Mouse (Mus musculus) cerebellum, adult 9-11 months (tissue): ENCODE data around the gene Uncx.
A peak's percentile ranks its signal among the peaks of the same experiment; 100 is the strongest.
"Not testable (repeated sequence)": the region's sequence is repeated elsewhere in the genome, so short reads cannot be mapped to it uniquely, and the experiment has no call there.

Experiments
- DNase-seq: peaks from one replicate; pipeline ENCODE4 v3.0.0; 2022

Gene Uncx

DNA sequence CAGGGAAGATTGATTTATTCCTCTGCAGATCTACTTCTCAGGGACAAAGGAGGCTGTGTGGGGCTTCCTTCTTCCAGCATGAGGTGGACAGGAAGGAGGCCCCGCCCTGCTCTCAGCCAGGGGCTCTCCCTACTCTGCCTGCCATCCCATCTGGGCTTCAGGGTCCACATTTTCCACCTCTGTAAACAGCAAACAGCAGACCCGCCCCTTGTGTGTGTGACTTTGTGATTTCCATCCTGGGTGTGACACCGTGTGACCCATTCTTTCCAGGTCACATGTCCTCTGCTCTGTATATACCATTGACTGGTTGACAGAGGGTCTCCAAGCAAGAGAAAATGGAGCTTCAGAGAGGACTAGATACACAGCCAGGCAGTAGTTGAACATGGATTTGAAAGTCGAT lies 22.2 kb downstream of the Uncx start:
- DNase-seq: no peak

DNA sequence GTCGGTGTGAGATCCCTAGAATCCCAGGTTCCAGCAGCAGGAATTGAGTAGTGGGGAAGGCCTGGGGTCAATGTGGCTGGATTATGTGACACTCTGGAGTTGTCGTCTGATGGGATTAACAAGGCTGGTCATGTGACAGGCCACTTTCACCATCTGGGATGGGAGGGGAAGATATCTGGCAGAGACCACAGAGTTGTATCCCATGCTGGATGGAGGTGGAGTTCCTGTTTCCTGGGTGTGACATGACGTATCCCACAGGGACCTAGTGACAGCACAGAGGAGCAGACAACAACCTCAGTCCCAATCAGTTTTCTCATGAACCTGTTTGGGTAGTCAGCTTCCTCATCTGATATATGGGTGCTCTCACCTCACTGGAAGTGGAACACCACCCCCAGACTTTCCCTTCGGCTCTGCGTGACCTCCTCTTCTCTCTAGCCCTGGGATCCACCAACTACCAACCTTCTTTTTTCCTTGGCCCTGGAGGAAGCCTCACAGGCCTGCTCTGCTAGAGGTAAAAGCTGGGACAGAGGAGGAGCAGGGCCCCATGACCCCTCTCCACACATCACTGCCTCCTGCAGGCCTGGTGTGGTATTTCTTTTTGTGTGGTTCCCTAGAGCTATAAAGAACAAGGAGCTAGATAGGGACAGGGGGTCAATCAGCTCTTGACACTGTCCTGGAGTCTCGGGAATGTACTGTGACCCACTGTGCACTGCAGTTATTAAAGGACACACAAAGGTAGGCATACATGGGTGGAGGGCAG lies 23.5 kb downstream of the Uncx start:
- DNase-seq: no peak

DNA sequence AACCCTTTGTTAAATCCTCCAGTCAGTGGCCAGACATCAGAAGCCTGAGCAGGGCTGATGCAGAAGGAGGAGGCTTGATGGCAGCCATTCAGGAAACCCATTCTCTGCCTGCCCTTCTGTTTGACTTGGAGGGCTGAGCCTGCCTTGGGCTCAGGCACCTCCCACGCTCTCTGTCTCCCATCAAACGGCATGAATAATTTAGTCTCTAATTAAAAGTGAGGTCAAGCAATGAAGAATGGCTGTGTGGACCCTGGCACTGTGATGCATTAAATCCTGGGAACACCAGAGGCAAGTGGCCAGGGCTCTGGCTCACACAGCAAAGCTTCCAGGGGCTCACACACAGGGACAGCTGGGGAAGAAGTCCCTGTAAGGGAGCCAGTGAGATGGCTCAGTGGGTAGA lies 24.8 kb downstream of the Uncx start:
- no peak for DNase-seq

DNA sequence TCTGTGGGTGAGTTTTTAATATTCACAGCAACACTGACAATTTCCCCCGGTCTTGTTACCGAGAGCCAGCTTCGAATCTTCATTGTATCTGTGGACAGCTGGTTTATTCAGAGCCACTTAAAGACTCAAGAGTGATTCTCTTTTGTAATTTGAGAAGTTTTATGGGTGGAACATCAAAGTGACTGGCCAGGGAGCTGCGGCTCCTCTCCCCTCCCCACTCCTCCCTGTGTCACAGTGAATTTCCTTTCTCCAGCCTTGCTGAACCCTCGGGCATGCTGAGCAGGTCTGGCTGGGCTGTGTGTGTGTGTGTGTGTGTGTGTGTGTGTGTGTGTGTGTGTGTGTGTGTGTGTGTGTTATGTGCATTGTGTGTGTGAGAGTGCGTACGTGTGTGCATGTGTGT lies 29.2 kb downstream of the Uncx start:
- DNase-seq: no peak

DNA sequence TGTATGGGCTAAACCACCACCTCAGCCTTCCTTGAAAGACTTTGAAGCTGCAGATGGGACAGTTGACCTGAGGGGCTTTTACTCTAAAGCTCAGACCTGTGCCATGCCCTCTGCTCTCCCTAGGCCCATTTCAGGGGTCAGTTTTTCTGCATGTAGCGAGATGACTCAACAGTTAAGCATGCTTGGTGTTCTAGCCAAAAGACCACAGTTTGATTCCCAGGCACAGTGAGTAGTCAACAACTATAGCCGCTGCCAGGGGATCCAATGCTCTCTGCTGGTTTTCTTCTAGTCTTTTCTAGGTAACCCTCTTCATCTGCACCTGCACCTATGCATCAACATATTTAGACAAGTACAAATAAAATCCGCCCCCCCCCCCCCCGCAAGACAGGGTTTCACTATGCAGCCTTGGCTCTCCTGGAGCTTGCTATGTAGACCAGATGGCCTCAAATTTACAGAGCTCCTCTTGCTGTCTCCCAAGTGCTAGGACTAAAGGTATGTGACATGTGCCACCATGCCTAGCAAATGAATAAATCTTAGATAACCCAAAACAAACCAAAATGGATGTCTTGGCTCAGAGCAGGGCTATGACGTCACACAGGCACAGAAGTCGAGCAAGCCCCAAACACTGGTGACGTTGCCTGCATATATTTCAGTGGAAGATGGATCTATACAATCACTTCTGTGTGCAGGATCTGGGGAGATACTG lies 30.5 kb downstream of the Uncx start:
- no peak for DNase-seq

DNA sequence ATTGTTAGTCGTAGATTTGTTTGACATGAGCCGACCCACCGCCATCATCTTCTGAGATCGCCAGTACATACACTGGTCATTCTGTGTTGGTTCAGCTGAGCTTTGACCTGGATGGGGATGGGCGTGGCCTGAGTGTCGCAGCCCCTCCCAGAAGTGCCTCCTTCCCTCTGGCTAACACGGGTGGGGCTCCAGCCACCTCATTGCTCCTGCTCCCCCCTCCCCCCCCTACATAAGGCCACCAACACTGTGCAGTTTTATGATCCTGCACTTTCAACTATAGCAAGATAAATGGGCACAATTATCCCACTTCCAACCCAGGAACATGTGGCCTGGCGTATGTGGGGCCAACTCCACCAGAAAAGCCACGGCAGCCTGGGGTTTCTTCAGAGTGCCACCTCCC lies 31.8 kb downstream of the Uncx start:
- DNase-seq: no peak

DNA sequence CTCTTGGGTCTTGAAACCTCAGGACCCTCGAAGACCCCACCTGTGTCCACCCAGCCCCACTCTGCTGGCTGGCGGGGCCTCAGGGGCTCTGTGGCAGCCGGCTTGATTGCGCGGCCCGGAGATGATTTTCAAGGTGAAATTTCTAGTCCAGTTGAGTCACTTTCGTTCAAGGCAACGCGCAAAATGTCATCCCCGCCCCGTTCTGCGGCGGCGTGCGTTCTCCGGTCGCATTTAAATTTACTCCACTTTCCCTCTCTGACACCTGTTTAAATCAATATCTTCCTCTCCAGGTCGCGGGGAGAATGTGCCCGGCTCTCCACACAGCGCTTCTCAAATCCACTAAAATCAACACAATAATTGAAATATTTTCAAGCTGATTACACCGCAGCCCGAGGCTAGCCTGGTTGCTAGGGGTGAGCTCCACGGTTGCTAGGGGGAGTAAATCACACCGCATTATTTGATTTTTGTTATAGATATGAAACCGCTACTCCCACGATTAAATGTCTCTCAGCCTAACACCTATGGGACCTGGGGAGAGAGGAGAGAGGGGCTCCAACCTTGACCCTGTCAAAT lies 37.0 kb downstream of the Uncx start:
- no peak for DNase-seq

DNA sequence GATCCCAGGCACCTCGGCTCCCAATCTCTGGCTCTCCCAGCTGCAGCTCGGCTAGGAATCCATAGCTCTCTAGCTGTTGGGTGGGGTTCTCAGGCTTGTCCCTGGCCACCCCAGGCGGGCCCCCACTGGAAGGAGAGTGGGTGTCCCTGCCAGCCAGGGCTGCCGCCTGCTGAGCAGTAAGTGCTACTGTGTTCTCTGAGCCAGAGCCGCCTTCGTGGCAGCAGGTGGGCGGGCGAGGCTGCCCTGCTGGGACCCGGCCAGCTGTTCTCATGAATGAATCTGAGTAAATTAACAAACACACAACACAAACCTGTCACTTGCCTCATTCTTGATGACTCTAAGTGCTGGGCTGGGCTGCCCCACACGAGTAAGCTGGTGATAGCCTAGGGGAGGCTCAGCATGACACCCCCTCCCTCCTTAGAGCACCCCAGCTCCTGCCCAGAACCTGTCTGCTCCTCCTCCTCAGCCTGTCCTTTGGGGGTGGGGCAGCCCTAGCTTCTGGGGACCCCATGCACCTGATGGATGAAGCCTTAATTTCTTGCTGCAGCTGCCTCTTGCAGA lies 38.1 kb downstream of the Uncx start:
- no peak for DNase-seq

DNA sequence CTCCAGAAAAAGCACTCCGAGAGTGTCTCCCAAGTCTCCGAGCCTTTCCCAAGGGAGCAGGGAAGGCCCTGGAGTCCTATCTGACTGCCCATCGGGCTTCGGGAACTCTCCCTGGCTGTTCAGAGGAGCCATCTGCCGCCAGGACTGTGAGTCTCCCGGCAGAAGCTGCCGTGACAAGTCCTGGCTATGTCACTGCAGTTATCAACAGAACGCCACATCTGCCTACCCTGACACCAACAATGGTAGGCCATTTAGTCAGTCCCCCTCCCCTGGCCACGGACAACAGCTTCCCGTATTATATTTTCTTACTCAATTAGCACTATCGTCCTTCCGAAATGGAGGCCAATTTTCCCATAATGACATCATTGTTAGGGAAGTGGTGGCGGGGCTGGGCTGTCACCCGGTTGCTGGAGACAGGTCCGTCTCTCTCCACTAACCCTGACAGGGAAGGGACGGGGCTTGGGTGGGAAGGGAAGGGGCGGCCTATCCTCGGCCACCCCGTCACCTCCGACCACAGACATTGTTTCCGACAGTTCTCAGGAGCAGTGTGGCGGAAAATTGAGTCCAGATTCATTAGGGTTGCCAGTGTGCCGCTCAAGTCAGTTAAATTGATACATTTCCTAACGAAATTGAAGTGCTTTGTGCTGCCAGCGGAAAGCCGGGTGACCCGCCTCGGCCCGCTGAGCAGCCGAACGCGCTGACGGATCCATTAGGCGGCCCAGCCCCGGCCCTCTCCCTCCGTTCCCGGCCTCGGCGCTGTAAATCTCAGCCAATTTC lies 41.9 kb downstream of the Uncx start:
- no peak for DNase-seq

DNA sequence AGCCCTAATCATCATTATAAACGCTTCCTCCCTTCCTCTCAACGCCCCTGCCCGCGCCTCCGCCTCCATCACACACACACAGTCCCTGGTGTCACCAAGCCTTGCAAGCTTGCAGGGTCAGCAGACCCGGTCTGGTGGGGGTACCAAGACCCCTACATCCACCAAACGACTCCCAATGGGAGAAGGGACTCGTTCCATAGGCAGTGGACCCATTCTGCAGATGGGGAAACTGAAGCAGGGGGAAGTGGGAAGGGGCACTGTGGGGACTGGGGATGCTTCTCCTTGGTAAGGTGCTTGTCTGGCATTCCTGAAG lies 42.4 kb downstream of the Uncx start:
- no peak for DNase-seq

DNA sequence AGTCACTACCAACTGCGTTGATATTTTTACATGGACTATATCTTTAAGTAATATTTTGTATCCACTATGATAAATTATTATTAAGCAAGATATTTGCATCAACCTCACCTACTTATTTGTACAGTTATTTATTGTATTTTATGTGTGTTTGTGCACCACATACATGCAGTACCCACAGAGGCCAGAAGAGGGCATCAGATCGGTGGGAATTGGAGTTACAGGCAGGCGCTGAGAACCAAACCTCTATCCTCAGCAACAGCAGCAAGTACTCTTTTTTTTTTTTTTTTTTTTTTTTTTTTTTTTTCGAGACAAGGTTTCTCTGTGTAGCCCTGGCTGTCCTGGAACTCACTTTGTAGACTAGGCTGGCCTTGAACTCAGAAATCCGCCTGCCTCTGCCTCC lies 44.2 kb downstream of the Uncx start:
- DNase-seq: not testable (repeated sequence)

DNA sequence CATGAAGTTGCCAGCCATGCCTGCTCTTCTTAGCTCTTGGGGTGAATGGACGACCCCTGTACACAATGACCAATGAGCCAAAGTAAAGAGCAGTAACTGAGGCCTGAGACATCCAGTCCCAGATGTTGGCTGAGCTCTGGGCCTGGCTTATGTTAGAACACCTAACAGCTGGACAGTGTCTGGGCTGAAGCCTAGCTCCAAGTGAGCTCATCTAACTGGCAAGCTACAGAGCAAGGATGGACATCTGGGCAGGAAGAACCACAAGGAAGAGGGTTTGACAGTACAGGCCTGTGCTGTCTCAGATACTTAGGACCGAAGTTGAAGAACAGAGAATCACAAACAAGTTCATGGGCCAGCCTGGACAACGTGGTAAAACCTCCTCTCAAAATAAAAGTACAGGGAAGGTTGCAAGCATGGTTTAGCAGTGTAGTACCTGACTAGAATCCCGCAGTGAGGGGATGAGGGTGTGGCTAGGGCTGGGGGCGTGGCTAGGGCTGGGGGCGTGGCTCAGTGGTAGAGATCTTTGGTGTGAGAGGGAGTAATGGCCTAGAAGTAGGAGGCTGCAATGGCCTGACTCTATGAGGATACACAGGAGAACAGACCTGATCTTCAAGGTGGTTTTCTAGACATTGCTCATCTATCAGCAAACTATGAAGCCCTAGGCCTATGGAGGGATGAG lies 47.5 kb downstream of the Uncx start:
- not testable (repeated sequence) for DNase-seq

DNA sequence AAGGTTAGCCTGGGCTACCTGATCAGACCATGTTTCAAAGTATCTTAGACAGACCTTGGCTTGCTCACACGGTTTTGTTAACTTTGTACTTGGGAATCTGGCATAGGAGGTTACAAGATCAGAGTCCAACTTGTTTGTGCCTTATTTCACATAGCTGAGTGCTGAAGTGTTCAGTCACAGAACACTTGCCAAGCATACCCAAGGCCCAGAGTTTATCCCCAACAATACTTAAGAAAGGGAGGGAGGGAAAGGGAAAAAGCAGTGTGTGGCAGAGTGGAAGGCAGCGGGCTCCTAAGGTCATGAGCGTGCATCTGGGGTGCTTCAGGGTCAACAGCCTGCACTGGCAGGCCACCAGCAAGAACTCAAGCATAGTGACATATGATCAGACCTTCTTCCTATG lies 48.7 kb downstream of the Uncx start:
- no peak for DNase-seq

DNA sequence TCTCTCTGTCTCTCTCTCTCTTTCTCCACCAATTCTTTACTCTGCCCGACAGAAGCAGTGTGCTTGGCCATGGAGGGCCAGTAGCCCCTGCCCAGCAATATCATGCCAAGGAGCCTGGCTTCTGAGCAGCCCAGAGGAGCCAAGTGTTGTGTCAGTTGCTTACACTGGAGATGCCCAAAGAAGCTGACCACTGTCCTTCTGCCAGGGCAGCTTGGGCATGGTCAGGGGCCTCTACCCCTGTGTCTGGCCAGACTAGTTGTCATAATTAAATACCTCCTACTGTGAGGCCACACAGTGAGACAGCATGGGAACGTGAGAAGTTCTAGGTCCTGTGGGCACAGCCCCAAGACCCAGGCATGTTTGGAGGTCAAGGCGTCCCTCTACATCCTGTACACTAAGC lies 49.6 kb downstream of the Uncx start:
- DNase-seq: no peak

DNA sequence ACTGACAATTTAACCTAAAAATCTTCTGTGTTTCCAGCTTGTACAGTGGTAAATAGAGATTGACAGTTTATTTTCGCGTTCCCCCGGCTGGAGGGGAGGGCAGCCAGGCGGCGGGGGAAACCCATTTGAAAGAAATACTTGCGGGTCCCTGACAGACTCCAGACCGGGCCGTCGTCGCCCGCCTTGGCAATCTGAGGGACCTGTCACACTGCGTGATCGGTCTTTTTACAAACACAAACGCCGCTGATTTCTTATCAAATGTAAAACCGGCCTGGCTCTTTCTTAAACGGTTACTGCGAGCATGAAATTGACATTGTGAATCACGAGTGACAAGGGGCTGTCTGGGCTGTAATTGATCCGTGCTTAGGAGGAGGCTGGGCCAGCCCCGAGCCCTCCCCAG lies 50.5 kb downstream of the Uncx start:
- no peak for DNase-seq

DNA sequence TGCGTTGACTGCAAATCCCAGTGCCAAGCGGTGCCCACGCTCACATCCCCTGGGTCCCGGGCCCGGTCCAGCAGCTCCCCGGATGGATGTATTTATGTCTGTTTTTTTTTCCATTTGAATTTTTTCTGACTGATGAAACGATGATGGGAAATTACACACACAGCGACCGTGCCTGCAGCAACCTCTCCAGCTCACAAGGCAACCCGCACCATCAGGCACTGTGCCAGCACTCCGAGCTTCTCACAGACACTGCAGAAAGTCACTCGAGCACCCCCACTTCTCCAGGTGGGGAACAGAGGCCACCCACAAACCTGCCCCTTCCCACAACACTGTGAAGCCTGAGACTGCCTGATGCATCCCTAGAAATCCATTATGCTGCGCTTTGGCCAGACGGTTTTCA lies 51.7 kb downstream of the Uncx start:
- peak; percentile 66 for DNase-seq
